22 mouse cellular contexts compared by ENCODE assay signal in genomic region chr4:145353855-145354254, GRCm38 (mm10). TPM values are rescaled to one million over a fixed set of nuclear protein-coding genes. Genes with fewer than 3 reads are reported as not detected.
DNase-seq lines count a peak whose midpoint lies in the region; ATAC-seq and TF ChIP-seq lines count a peak whose summit lies in the region.
"Had no signal": no experiment of that assay in that cellular context is flagged by ENCODE, and none has a peak within 500 bp of the region (broad histone marks: within the 10 kb centered on the region; RNA-seq: fewer than 3 reads in every experiment).

No protein-coding gene starts in this region.

- TF ChIP-seq RAD21 in MEL (IDR thresholded peaks at IDR 0.05; ENCODE audit: low read depth, low read length): no peak

- H3K4me1 ChIP-seq in MEL (ENCODE audit: control insufficient read depth in 1 of 2, insufficient read depth in 2 of 2, low read length in 2 of 2): peaks cover 4 to 10% of the 10 kb centered on the region in 2 experiments; a peak in 3 of 4 replicates
- H3K4me1 ChIP-seq in intestine, embryonic 15.5 days (replicated peaks): no peaks in the 10 kb centered on the region
- H3K4me1 ChIP-seq: embryonic facial prominence, embryonic 13.5 days; hindbrain, embryonic 13.5 days; limb, embryonic 15.5 days; midbrain, embryonic 13.5 days had no signal

- H3K79me2 ChIP-seq in MEL (ENCODE audit: control insufficient read depth, insufficient read depth, low read length, poor library complexity): no peaks in the 10 kb centered on the region

- peak; percentile 79 for ATAC-seq in intestine, embryonic 15.5 days
- no peak for ATAC-seq in frontal cortex, adult (ENCODE audit: low TSS enrichment)
- ATAC-seq: forebrain, embryonic 16.5 days; midbrain, embryonic 13.5 days had no signal

- H3K4me2 ChIP-seq in intestine, embryonic 15.5 days (replicated peaks): no peak overlapping the region
- H3K4me2 ChIP-seq: embryonic facial prominence, embryonic 13.5 days; hindbrain, embryonic 13.5 days; limb, embryonic 15.5 days; midbrain, embryonic 13.5 days had no signal

- H3K36me3 ChIP-seq in MEL (ENCODE audit: control insufficient read depth in 1 of 2, insufficient read depth in 2 of 2, low read length in 2 of 2): peaks cover 0 to 9% of the 10 kb centered on the region in 2 experiments; a peak in 2 of 4 replicates
- H3K36me3 ChIP-seq in intestine, embryonic 15.5 days: no peaks in the 10 kb centered on the region
- H3K36me3 ChIP-seq in splenic B cell, adult 2 months (ENCODE audit: control insufficient read depth, insufficient read depth, low read length, poor library complexity, severe bottlenecking): no peaks in the 10 kb centered on the region
- H3K36me3 ChIP-seq: embryonic facial prominence, embryonic 13.5 days; hindbrain, embryonic 13.5 days; limb, embryonic 15.5 days; midbrain, embryonic 13.5 days had no signal

- no peak for TF ChIP-seq POLR2A in MEL (IDR thresholded peaks at IDR 0.05; ENCODE audit: control insufficient read depth in 1 of 2, insufficient read depth in 1 of 2, low read depth in 1 of 2, low read length in 2 of 2, poor library complexity in 1 of 2)

- H3K27me3 ChIP-seq in MEL (ENCODE audit: control insufficient read depth in 1 of 2, insufficient read depth in 2 of 2, low read length in 2 of 2): no peaks in the 10 kb centered on the region; a peak in 1 of 4 replicates
- H3K27me3 ChIP-seq in intestine, embryonic 15.5 days (replicated peaks): no peaks in the 10 kb centered on the region
- H3K27me3 ChIP-seq in splenic B cell, adult 2 months (ENCODE audit: control insufficient read depth, insufficient read depth, low read length, poor library complexity, severe bottlenecking): no peaks in the 10 kb centered on the region
- H3K27me3 ChIP-seq: embryonic facial prominence, embryonic 13.5 days; hindbrain, embryonic 13.5 days; limb, embryonic 15.5 days; midbrain, embryonic 13.5 days had no signal

- WGBS in intestine, embryonic 15.5 days: 26% methylated on average over 2 of the region's 2 CpGs

- H3K9me3 ChIP-seq in MEL (replicated peaks; ENCODE audit: insufficient read depth, low read length): no peaks in the 10 kb centered on the region
- no peaks in the 10 kb centered on the region for H3K9me3 ChIP-seq in intestine, embryonic 15.5 days
- H3K9me3 ChIP-seq: embryonic facial prominence, embryonic 13.5 days; hindbrain, embryonic 13.5 days; limb, embryonic 15.5 days; midbrain, embryonic 13.5 days had no signal

- TF ChIP-seq CTCF in MEL (IDR thresholded peaks at IDR 0.05 in 2 of 3, conservative IDR thresholded peaks at IDR 0.05 in 1 of 3; ENCODE audit: control insufficient read depth in 1 of 3, insufficient read depth in 1 of 3, low read depth in 2 of 3, low read length in 3 of 3, poor library complexity in 1 of 3, severe bottlenecking in 1 of 3): no peak

- peak; percentile 20 to 27 for DNase-seq in spleen, postnatal 36 days (ENCODE audit: low spot score in 2 of 2)
- DNase-seq in spleen, postnatal 10 days (ENCODE audit: low spot score in 2 of 2): no peak
- DNase-seq in MEL (ENCODE audit: low read depth, low spot score): peak; percentile 54
- DNase-seq in splenic B cell, adult 2 months (ENCODE audit: low read depth, low spot score): peak; percentile 75
- DNase-seq in right cerebral cortex, postnatal 14 days: no peak
- DNase-seq: adrenal gland, postnatal 25 days; cerebellum, adult 2 months; gastrocnemius, adult 2 months; heart, adult 2 months; kidney, adult 2 months; kidney, postnatal 4 days; lung, adult 2 months; lung, postnatal 36 days had no signal

- no peak overlapping the region for H3K9ac ChIP-seq in MEL (ENCODE audit: control insufficient read depth, low read depth, low read length, poor library complexity, severe bottlenecking)
- no peak overlapping the region for H3K9ac ChIP-seq in intestine, embryonic 15.5 days
- H3K9ac ChIP-seq: embryonic facial prominence, embryonic 13.5 days; hindbrain, embryonic 13.5 days; limb, embryonic 15.5 days; midbrain, embryonic 13.5 days had no signal

- no peak overlapping the region for H3K27ac ChIP-seq in MEL (ENCODE audit: control insufficient read depth, low read depth, low read length)
- no peak overlapping the region for H3K27ac ChIP-seq in intestine, embryonic 15.5 days
- H3K27ac ChIP-seq: embryonic facial prominence, embryonic 13.5 days; gastrocnemius, adult 2 months; heart, adult 2 months; hindbrain, embryonic 13.5 days; limb, embryonic 15.5 days; midbrain, embryonic 13.5 days; stomach, postnatal 0 days had no signal

- no peak for TF ChIP-seq EP300 in MEL (IDR thresholded peaks at IDR 0.05; ENCODE audit: low read depth in 1 of 2, low read length in 2 of 2)

- H3K4me3 ChIP-seq in MEL (ENCODE audit: control insufficient read depth in 1 of 2, insufficient read depth in 1 of 2, low read depth in 2 of 2, low read length in 2 of 2): peak overlapping the region; percentile 4 to 26
- H3K4me3 ChIP-seq in intestine, embryonic 15.5 days (replicated peaks): no peak overlapping the region
- H3K4me3 ChIP-seq: embryonic facial prominence, embryonic 13.5 days; gastrocnemius, adult 2 months; heart, adult 2 months; hindbrain, embryonic 13.5 days; limb, embryonic 15.5 days; midbrain, embryonic 13.5 days; myocyte had no signal

TF ChIP-seq in MEL, 35 proteins besides CTCF, POLR2A, EP300 and RAD21:
- TF ChIP-seq ETS1 (IDR thresholded peaks at IDR 0.05; ENCODE audit: low read depth, low read length) (peak; percentile 69), UBTF (IDR thresholded peaks at IDR 0.05; ENCODE audit: borderline replicate concordance, insufficient read depth, low read depth, low read length) (no peak), SIN3A (IDR thresholded peaks at IDR 0.05; ENCODE audit: low read length) (peak; percentile 31; the same call in 1 of the 2 replicates), MXI1 (IDR thresholded peaks at IDR 0.05; ENCODE audit: low read depth, low read length) (0 out of 2 replicates have a peak, but pooled peaks have one; percentile 27)

RNA-seq across cellular contexts. Expression of gene Tnfrsf8, which starts 38.9 kb away (rescaled TPM):
- not detected in 2 replicates for total RNA-seq in MEL (2012; rRNA removed)
- polyA plus RNA-seq in MEL (2012; ENCODE audit: insufficient read depth in 1 of 2, insufficient read length in 2 of 2, low read depth in 1 of 2, low replicate concordance in 2 of 2, missing spikeins in 1 of 2): not detected
- polyA plus RNA-seq in intestine, embryonic 15.5 days (2015; fragmentation: Nextera tagmentation; extraction: Ambion mirVana): 0.11 TPM in 1 of 2 replicates, not detected in the other

Comparison
In these comparisons a context has a peak if more than half of its experiments do, and no peak if none do; other contexts are left out.
1. DNase-seq: peak in spleen, postnatal 36 days (2 of 2), MEL (single experiment) and splenic B cell, adult 2 months (single experiment); none in spleen, postnatal 10 days (0 of 2) and right cerebral cortex, postnatal 14 days (single experiment).